ENCODE assay signal across 20 mouse cellular contexts in genomic region chr11:114644122-114644521, GRCm38 (mm10). TPM values are rescaled to one million over a fixed set of nuclear protein-coding genes. Genes with fewer than 3 reads are reported as not detected.
DNase-seq lines count a peak whose midpoint lies in the region; ATAC-seq and TF ChIP-seq lines count a peak whose summit lies in the region.
"Had no signal": no experiment of that assay in that cellular context is flagged by ENCODE, and none has a peak within 500 bp of the region (broad histone marks: within the 10 kb centered on the region; RNA-seq: fewer than 3 reads in every experiment).

No protein-coding gene starts in this region.

- H3K4me1 ChIP-seq in hindbrain, postnatal 0 days (ENCODE audit: insufficient read depth, low read length), result peaks cover 7% of the 10 kb centered on the region; the same call in 1 of the 2 replicates
- H3K4me1 ChIP-seq in hindbrain, embryonic 16.5 days (ENCODE audit: control insufficient read depth, insufficient read depth, low read depth, low read length), result peaks cover 7% of the 10 kb centered on the region
- peaks cover 3% of the 10 kb centered on the region; the same call in 1 of the 2 replicates for H3K4me1 ChIP-seq in midbrain, postnatal 0 days (ENCODE audit: insufficient read depth, low read length)
- peaks cover 15% of the 10 kb centered on the region for H3K4me1 ChIP-seq in midbrain, embryonic 15.5 days

- H3K4me3 ChIP-seq in hindbrain, postnatal 0 days (ENCODE audit: low read length), result no peak overlapping the region
- no peak overlapping the region for H3K4me3 ChIP-seq in hindbrain, embryonic 16.5 days (ENCODE audit: low read length)
- no peak overlapping the region for H3K4me3 ChIP-seq in midbrain, postnatal 0 days (ENCODE audit: low read depth, low read length)
- no peak overlapping the region for H3K4me3 ChIP-seq in midbrain, embryonic 15.5 days
- H3K4me3 ChIP-seq: embryonic facial prominence, embryonic 12.5 days; forebrain, embryonic 13.5 days; heart, embryonic 10.5 days; hindbrain, embryonic 12.5 days; intestine, embryonic 15.5 days had no signal

- no peak overlapping the region for H3K27ac ChIP-seq in hindbrain, postnatal 0 days
- H3K27ac ChIP-seq in hindbrain, embryonic 16.5 days (ENCODE audit: low read depth, low read length), result no peak overlapping the region
- no peak overlapping the region for H3K27ac ChIP-seq in midbrain, postnatal 0 days (ENCODE audit: low read depth, low read length)
- H3K27ac ChIP-seq in midbrain, embryonic 15.5 days, result no peak overlapping the region
- H3K27ac ChIP-seq: embryonic facial prominence, embryonic 12.5 days; forebrain, embryonic 13.5 days; heart, embryonic 10.5 days; hindbrain, embryonic 12.5 days; intestine, embryonic 15.5 days had no signal

- no peak for DNase-seq in hindbrain, postnatal 0 days (ENCODE audit: low spot score)
- no peak for DNase-seq in midbrain, postnatal 0 days (ENCODE audit: low spot score)
- peak; percentile 59 for DNase-seq in ES-CJ7 (ENCODE audit: low read depth, low spot score)
- DNase-seq in urinary bladder, postnatal 36 days (ENCODE audit: low spot score in 2 of 2), result no peak
- DNase-seq in lung, postnatal 4 days, result no peak
- DNase-seq: adrenal gland, adult 2 months; adrenal gland, postnatal 25 days; cerebellum, adult 2 months; embryo, embryonic 11 days; gastrocnemius, postnatal 10 days; heart, adult 18-20 months; heart, postnatal 10 days; heart, postnatal 4 days had no signal

- WGBS in hindbrain, postnatal 0 days, result 62% methylated on average over 2 of the region's 2 CpGs
- WGBS in hindbrain, embryonic 16.5 days, result 60% methylated on average over 2 of the region's 2 CpGs
- WGBS in midbrain, postnatal 0 days, result 60% methylated on average over 2 of the region's 2 CpGs
- WGBS in midbrain, embryonic 15.5 days, result 52% methylated on average over 2 of the region's 2 CpGs

- no peak overlapping the region for H3K9ac ChIP-seq in hindbrain, postnatal 0 days (replicated peaks; ENCODE audit: low read length)
- no peak overlapping the region for H3K9ac ChIP-seq in hindbrain, embryonic 16.5 days (ENCODE audit: low read depth, low read length)
- no peak overlapping the region for H3K9ac ChIP-seq in midbrain, postnatal 0 days (replicated peaks; ENCODE audit: low read length, poor library complexity, severe bottlenecking)
- H3K9ac ChIP-seq in midbrain, embryonic 15.5 days, result no peak overlapping the region
- H3K9ac ChIP-seq: embryonic facial prominence, embryonic 12.5 days; forebrain, embryonic 13.5 days; hindbrain, embryonic 12.5 days; intestine, embryonic 15.5 days had no signal

- H3K36me3 ChIP-seq in hindbrain, postnatal 0 days (ENCODE audit: insufficient read depth, low read length), result no peaks in the 10 kb centered on the region
- no peaks in the 10 kb centered on the region for H3K36me3 ChIP-seq in hindbrain, embryonic 16.5 days (ENCODE audit: control insufficient read depth, insufficient read depth, low read length)
- no peaks in the 10 kb centered on the region for H3K36me3 ChIP-seq in midbrain, postnatal 0 days (ENCODE audit: insufficient read depth, low read length)
- H3K36me3 ChIP-seq in midbrain, embryonic 15.5 days (replicated peaks), result no peaks in the 10 kb centered on the region
- H3K36me3 ChIP-seq: embryonic facial prominence, embryonic 12.5 days; heart, embryonic 10.5 days; hindbrain, embryonic 12.5 days; intestine, embryonic 15.5 days had no signal

- H3K4me2 ChIP-seq in hindbrain, postnatal 0 days (ENCODE audit: low read depth, low read length), result no peak overlapping the region
- H3K4me2 ChIP-seq in hindbrain, embryonic 16.5 days (ENCODE audit: low read length), result no peak overlapping the region
- no peak overlapping the region for H3K4me2 ChIP-seq in midbrain, postnatal 0 days (ENCODE audit: low read depth, low read length, poor library complexity, severe bottlenecking)
- H3K4me2 ChIP-seq in midbrain, embryonic 15.5 days, result no peak overlapping the region
- H3K4me2 ChIP-seq: embryonic facial prominence, embryonic 12.5 days; forebrain, embryonic 13.5 days; hindbrain, embryonic 12.5 days; intestine, embryonic 15.5 days had no signal

- no peaks in the 10 kb centered on the region for H3K9me3 ChIP-seq in hindbrain, postnatal 0 days (ENCODE audit: low read length)
- no peaks in the 10 kb centered on the region for H3K9me3 ChIP-seq in hindbrain, embryonic 16.5 days (ENCODE audit: control insufficient read depth, low read length)
- H3K9me3 ChIP-seq in midbrain, postnatal 0 days (ENCODE audit: low read length), result no peaks in the 10 kb centered on the region
- no peaks in the 10 kb centered on the region for H3K9me3 ChIP-seq in midbrain, embryonic 15.5 days
- H3K9me3 ChIP-seq: embryonic facial prominence, embryonic 12.5 days; forebrain, embryonic 13.5 days; heart, embryonic 10.5 days; hindbrain, embryonic 12.5 days; intestine, embryonic 15.5 days had no signal

- no peak for ATAC-seq in hindbrain, postnatal 0 days
- ATAC-seq in hindbrain, embryonic 16.5 days, result no peak
- no peak for ATAC-seq in midbrain, postnatal 0 days (ENCODE audit: low FRiP score)
- no peak for ATAC-seq in midbrain, embryonic 15.5 days (replicated peaks)
- ATAC-seq: forebrain, embryonic 13.5 days; intestine, embryonic 15.5 days had no signal

- no peaks in the 10 kb centered on the region for H3K27me3 ChIP-seq in hindbrain, postnatal 0 days (ENCODE audit: insufficient read depth, low read length)
- H3K27me3 ChIP-seq in hindbrain, embryonic 16.5 days (replicated peaks; ENCODE audit: control insufficient read depth, insufficient read depth, low read length), result peaks cover 7% of the 10 kb centered on the region; the same call in 1 of the 2 replicates
- H3K27me3 ChIP-seq in midbrain, postnatal 0 days (ENCODE audit: insufficient read depth, low read length), result peaks cover 8% of the 10 kb centered on the region; the same call in 1 of the 2 replicates
- H3K27me3 ChIP-seq in midbrain, embryonic 15.5 days (replicated peaks), result peaks cover 7% of the 10 kb centered on the region; the same call in 1 of the 2 replicates
- H3K27me3 ChIP-seq: intestine, embryonic 15.5 days had no signal

- peak; percentile 36; the same call in 1 of the 2 replicates for TF ChIP-seq CTCF in hindbrain, postnatal 0 days (IDR thresholded peaks at IDR 0.05; ENCODE audit: low read depth)
- peak; percentile 35 for TF ChIP-seq CTCF in midbrain, postnatal 0 days (IDR thresholded peaks at IDR 0.05)

RNA-seq across cellular contexts. Expression of gene Rpl38, which starts 24.2 kb away (rescaled TPM):
- total RNA-seq in hindbrain, postnatal 0 days (2014; rRNA removed), result 577 and 578 TPM in 2 replicates
- 954 and 958 TPM in 2 replicates for polyA plus RNA-seq in hindbrain, postnatal 0 days (2015; fragmentation: Nextera tagmentation; extraction: Ambion mirVana)
- 578 and 579 TPM in 2 replicates for polyA plus RNA-seq in hindbrain, embryonic 16.5 days (2015; fragmentation: Nextera tagmentation; extraction: Ambion mirVana)
- total RNA-seq in midbrain, postnatal 0 days (2014; rRNA removed), result 903 and 1,541 TPM in 2 replicates
- 889 and 977 TPM in 2 replicates for polyA plus RNA-seq in midbrain, postnatal 0 days (2015; fragmentation: Nextera tagmentation; extraction: Ambion mirVana)
- polyA plus RNA-seq in midbrain, embryonic 15.5 days (2015; fragmentation: Nextera tagmentation; extraction: Ambion mirVana), result 628 and 640 TPM in 2 replicates

RNA-seq across cellular contexts. Expression of gene Ttyh2, which starts 31.1 kb away (rescaled TPM):
- total RNA-seq in hindbrain, postnatal 0 days (2014; rRNA removed), result 75.8 and 80.4 TPM in 2 replicates
- 38.6 and 40.3 TPM in 2 replicates for polyA plus RNA-seq in hindbrain, postnatal 0 days (2015; fragmentation: Nextera tagmentation; extraction: Ambion mirVana)
- polyA plus RNA-seq in hindbrain, embryonic 16.5 days (2015; fragmentation: Nextera tagmentation; extraction: Ambion mirVana), result 31.6 and 40.7 TPM in 2 replicates
- 42.8 and 58.2 TPM in 2 replicates for total RNA-seq in midbrain, postnatal 0 days (2014; rRNA removed)
- polyA plus RNA-seq in midbrain, postnatal 0 days (2015; fragmentation: Nextera tagmentation; extraction: Ambion mirVana), result 27.1 and 29.4 TPM in 2 replicates
- 29.4 and 32.3 TPM in 2 replicates for polyA plus RNA-seq in midbrain, embryonic 15.5 days (2015; fragmentation: Nextera tagmentation; extraction: Ambion mirVana)
